Mouse (Mus musculus) E14TG2a.4 (cell line): ENCODE measurements at regions not wholly inside any gene's neighbourhood (a gene's known extent, or its start where the extent isn't known, plus 50 kb on each side); places are given as distances from the start of the nearest gene placed in this dataset.

Source experiments
- CTCF ChIP-seq: conservative IDR thresholded peaks from 2 replicates; pipeline ENCODE4 v1.5.1; 2014; ENCODE audit warnings: low read length
- NANOG ChIP-seq: IDR thresholded peaks from 2 replicates; pipeline ENCODE4 v1.6.1; 2014; ENCODE audit warnings: borderline replicate concordance, low read length, mixed read lengths
- POU5F1 ChIP-seq: IDR thresholded peaks from 2 replicates; pipeline ENCODE4 v1.6.1; 2014; ENCODE audit warnings: low read length, borderline replicate concordance

DNA sequence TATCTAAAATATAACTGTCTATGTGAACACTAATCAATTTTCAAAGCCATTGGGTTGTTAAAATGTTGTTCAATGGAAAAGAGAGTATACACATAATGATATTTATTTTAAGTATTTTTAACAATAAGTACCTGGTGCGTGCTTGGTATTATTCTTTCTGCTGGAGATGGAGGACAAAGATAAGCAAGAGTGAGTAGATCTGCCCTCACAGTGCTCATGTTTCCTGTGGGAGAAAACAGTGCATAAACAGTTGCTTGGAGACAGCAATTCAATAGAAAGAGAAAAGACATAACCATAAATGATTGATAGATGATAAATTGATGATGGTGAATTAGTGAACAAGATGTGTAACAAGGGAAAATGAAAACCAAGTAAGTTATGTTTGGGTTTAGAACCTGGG lies 384.4 kb upstream of the Cblb start:
- TF ChIP-seq CTCF, result no peak
- TF ChIP-seq NANOG, result no peak
- TF ChIP-seq POU5F1, result no peak
